Mouse (Mus musculus) bone marrow, adult 2 months (tissue): ENCODE measurements at regions not wholly inside any gene's neighbourhood (a gene's known extent, or its start where the extent isn't known, plus 50 kb on each side); places are given as distances from the start of the nearest gene placed in this dataset.

Experiments used
- CTCF ChIP-seq: fragments of 200-500 bp; IDR thresholded peaks from 2 replicates; pipeline ENCODE4 v1.5.1; 2011; ENCODE audit warnings: low read length, control low read depth; ENCODE audit not compliant: control insufficient read depth, insufficient read depth
- POLR2A ChIP-seq: fragments of 200-500 bp; IDR thresholded peaks from 2 replicates; pipeline ENCODE4 v1.6.1; 2011; ENCODE audit warnings: low read depth, mild to moderate bottlenecking, control low read depth, low read length, borderline replicate concordance; ENCODE audit not compliant: control insufficient read depth

DNA sequence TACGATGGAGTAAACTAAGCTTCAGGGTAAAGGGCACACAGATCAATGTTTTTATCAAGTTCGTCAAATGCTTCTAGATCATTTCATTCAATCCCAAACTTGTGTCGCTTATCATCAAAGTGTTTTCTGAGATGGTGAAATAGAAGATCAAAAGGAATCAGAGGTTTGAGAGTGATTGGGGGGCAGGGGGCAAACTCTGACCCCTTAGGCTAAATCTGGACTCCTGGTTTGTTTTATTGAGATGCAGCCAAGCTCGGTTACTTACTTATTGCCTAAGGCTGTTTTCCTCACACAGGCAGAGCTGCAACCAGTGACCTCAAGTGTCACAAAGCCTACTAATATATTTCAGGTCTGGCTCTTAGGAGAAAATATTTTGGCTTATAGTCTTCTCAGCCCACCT is 94.3 kb downstream of the Dusp6 start:
- TF ChIP-seq POLR2A (no peak), CTCF (no peak)
